Mouse (Mus musculus): Measurements from ENCODE around the gene Tet3. TPM values are rescaled to one million over a fixed set of nuclear protein-coding genes. Genes with fewer than 3 reads are reported as not detected.

The Tet3 gene
- total and polyA plus RNA-seq, 3 experiments: 8.7 to 26.0 (median 22.9) TPM

GRCm38 (mm10) chr6:83325525-83326393, 133.1 kb downstream of the Tet3 start, which contains the start of the genes Mthfd2 and Mob1a:
Gene Mthfd2 (minus strand): TSS chr6:83325908.
Gene Mob1a (plus strand): TSS chr6:83326016.
- peak; percentile 97 for DNase-seq

- no peak for DNase-seq
Observed at GRCm38 (mm10) chr6:83323652-83324419, 135.0 kb downstream of the Tet3 start.

- DNase-seq: no peak
Observed at GRCm38 (mm10) chr6:83322794-83323193, 136.1 kb downstream of the Tet3 start.

GRCm38 (mm10) chr6:83321927-83322326, 137.0 kb downstream of the Tet3 start:
- no peak for DNase-seq

- DNase-seq: peak; percentile 96
Observed at GRCm38 (mm10) chr6:83317108-83317741, 141.7 kb downstream of the Tet3 start.

GRCm38 (mm10) chr6:83316022-83316421, 142.9 kb downstream of the Tet3 start:
- DNase-seq: no peak

GRCm38 (mm10) chr6:83315293-83315692, 143.6 kb downstream of the Tet3 start:
- no peak for DNase-seq

- peak; percentile 39 for DNase-seq
Observed at GRCm38 (mm10) chr6:83312514-83312913, 146.4 kb downstream of the Tet3 start.

Small RNAs within 50 kb of the gene (microRNA-seq; reads per million reads assigned to microRNA genes)
- gene Mir6374: 0 reads per million in 2 experiments

Other genes with a start within 250 kb of the Tet3 start
- not detected for gene Slc4a5, start 239.3 kb downstream of the Tet3 start, total RNA-seq (2021)
- gene Slc4a5, start 239.3 kb downstream of the Tet3 start, polyA plus RNA-seq (2012; rRNA removed): 0.29 and 0.51 TPM in 2 replicates
- 10 to 100 TPM; 17.8 to 30.8 TPM for gene Mthfd2, start 133.2 kb downstream of the Tet3 start, total RNA-seq (2021)
- gene Mthfd2, start 133.2 kb downstream of the Tet3 start, polyA plus RNA-seq (2012; rRNA removed): 2.5 and 3.8 TPM in 2 replicates
- 10 to 100 TPM; 62.1 to 77.7 TPM for gene Mob1a, start 133.1 kb downstream of the Tet3 start, total RNA-seq (2021)
- gene Mob1a, start 133.1 kb downstream of the Tet3 start, polyA plus RNA-seq (2012; rRNA removed): 44.4 and 52.1 TPM in 2 replicates
- gene Bola3, start 109.9 kb downstream of the Tet3 start, total RNA-seq (2021): 100 to 1,000 TPM; 204 to 358 TPM
- gene Bola3, start 109.9 kb downstream of the Tet3 start, polyA plus RNA-seq (2012; rRNA removed): 303 and 351 TPM in 2 replicates
- 10 to 100 TPM; 45.1 to 49.5 TPM for gene Dguok, start 47.9 kb upstream of the Tet3 start, total RNA-seq (2021)
- gene Dguok, start 47.9 kb upstream of the Tet3 start, polyA plus RNA-seq (2012; rRNA removed): 47.3 and 49.3 TPM in 2 replicates
- gene Actg2, start 77.2 kb upstream of the Tet3 start, total RNA-seq (2021): under 1 TPM; 0.81 to 0.97 TPM
- 0.80 and 1.9 TPM in 2 replicates for gene Actg2, start 77.2 kb upstream of the Tet3 start, polyA plus RNA-seq (2012; rRNA removed)
- gene Stambp, start 113.6 kb upstream of the Tet3 start, total RNA-seq (2021): 10 to 100 TPM; 22.3 to 22.7 TPM
- gene Stambp, start 113.6 kb upstream of the Tet3 start, polyA plus RNA-seq (2012; rRNA removed): 4.0 and 4.4 TPM in 2 replicates
- gene Clec4f, start 197.1 kb upstream of the Tet3 start, total RNA-seq (2021): under 1 TPM in 1 of 2 experiments, not detected in 1; 0.23 TPM
- not detected in 2 replicates for gene Clec4f, start 197.1 kb upstream of the Tet3 start, polyA plus RNA-seq (2012; rRNA removed)
- gene Cd207, start 218.8 kb upstream of the Tet3 start, total RNA-seq (2021): not detected
- 0.10 TPM in 1 of 2 replicates, not detected in the other for gene Cd207, start 218.8 kb upstream of the Tet3 start, polyA plus RNA-seq (2012; rRNA removed)

Measured in adrenal gland, adult 2 months (tissue).